In genomic region chr11:84869537-84870232, GRCm38 (mm10) we compare ENCODE assay signal across 8 mouse cellular contexts. TPM values are rescaled to one million over a fixed set of nuclear protein-coding genes. Genes with fewer than 3 reads are reported as not detected.
DNase-seq lines count a peak whose midpoint lies in the region; ATAC-seq and TF ChIP-seq lines count a peak whose summit lies in the region.

No protein-coding gene starts in this region.

- peak; percentile 21 for TF ChIP-seq POLR2A in ES-Bruce4 (IDR thresholded peaks at IDR 0.05; ENCODE audit: insufficient read depth, low read length)

- DNase-seq in heart, postnatal 10 days: peak; percentile 95 to 97
- DNase-seq in kidney, postnatal 4 days: peak; percentile 98 to 99
- DNase-seq in stomach, postnatal 0 days (ENCODE audit: low spot score): peak; percentile 99

- H3K4me3 ChIP-seq in ES-Bruce4 (ENCODE audit: low read depth, low read length): peak overlapping the region; percentile 91
- H3K4me3 ChIP-seq in forebrain, embryonic 13.5 days: peak overlapping the region; percentile 86
- H3K4me3 ChIP-seq in liver, embryonic 16.5 days (ENCODE audit: low read depth, low read length): peak overlapping the region; percentile 86
- H3K4me3 ChIP-seq in neural tube, embryonic 12.5 days: peak overlapping the region; percentile 91
- peak overlapping the region; percentile 91 for H3K4me3 ChIP-seq in stomach, postnatal 0 days (ENCODE audit: low read depth, low read length)

- H3K4me2 ChIP-seq in forebrain, embryonic 13.5 days: peak overlapping the region; percentile 86
- peak overlapping the region; percentile 61 for H3K4me2 ChIP-seq in liver, embryonic 16.5 days (ENCODE audit: low read depth, low read length)
- H3K4me2 ChIP-seq in neural tube, embryonic 12.5 days (replicated peaks): peak overlapping the region; percentile 93
- H3K4me2 ChIP-seq in stomach, postnatal 0 days (replicated peaks; ENCODE audit: low read depth): peak overlapping the region; percentile 88

- peak overlapping the region; percentile 80 for H3K27ac ChIP-seq in ES-Bruce4 (ENCODE audit: insufficient read depth, low read length)
- peak overlapping the region; percentile 96 for H3K27ac ChIP-seq in forebrain, embryonic 13.5 days
- peak overlapping the region; percentile 98 for H3K27ac ChIP-seq in liver, embryonic 16.5 days (ENCODE audit: low read length)
- peak overlapping the region; percentile 87 for H3K27ac ChIP-seq in neural tube, embryonic 12.5 days
- peak overlapping the region; percentile 98 for H3K27ac ChIP-seq in stomach, postnatal 0 days (replicated peaks)

- H3K27me3 ChIP-seq in ES-Bruce4 (ENCODE audit: control insufficient read depth, insufficient read depth, low read length, poor library complexity, severe bottlenecking): no peaks in the 10 kb centered on the region
- H3K27me3 ChIP-seq in forebrain, embryonic 13.5 days: no peaks in the 10 kb centered on the region
- H3K27me3 ChIP-seq in liver, embryonic 16.5 days (ENCODE audit: control insufficient read depth, insufficient read depth, low read depth, low read length): no peaks in the 10 kb centered on the region
- H3K27me3 ChIP-seq in neural tube, embryonic 12.5 days (replicated peaks): no peaks in the 10 kb centered on the region
- H3K27me3 ChIP-seq in stomach, postnatal 0 days (ENCODE audit: control insufficient read depth, insufficient read depth, low read length): no peaks in the 10 kb centered on the region

- no peaks in the 10 kb centered on the region for H3K4me1 ChIP-seq in ES-Bruce4 (ENCODE audit: control insufficient read depth, insufficient read depth, low read length)
- peaks cover 33% of the 10 kb centered on the region for H3K4me1 ChIP-seq in forebrain, embryonic 13.5 days
- peaks cover 34% of the 10 kb centered on the region for H3K4me1 ChIP-seq in liver, embryonic 16.5 days (ENCODE audit: control insufficient read depth, low read depth, low read length)
- peaks cover 14% of the 10 kb centered on the region for H3K4me1 ChIP-seq in neural tube, embryonic 12.5 days
- H3K4me1 ChIP-seq in stomach, postnatal 0 days (replicated peaks; ENCODE audit: control insufficient read depth, insufficient read depth): no peaks in the 10 kb centered on the region

- TF ChIP-seq EP300 in ES-Bruce4 (IDR thresholded peaks at IDR 0.05; ENCODE audit: insufficient read depth, low read depth, low read length): no peak
- peak; percentile 6 for TF ChIP-seq EP300 in stomach, postnatal 0 days (optimal IDR thresholded peaks at IDR 0.05)

- intact Hi-C loops in heart, postnatal 10 days (cut with DNase I): loop anchor here (5.0 kb wide), 1 partner anchor 37 kb away; no protein-coding TSS in a partner anchor

- peak overlapping the region; percentile 99 for H3K9ac ChIP-seq in ES-Bruce4 (ENCODE audit: low read depth, poor library complexity, severe bottlenecking)
- H3K9ac ChIP-seq in forebrain, embryonic 13.5 days: peak overlapping the region; percentile 94
- H3K9ac ChIP-seq in liver, embryonic 16.5 days (ENCODE audit: low read depth, low read length): peak overlapping the region; percentile 91
- peak overlapping the region; percentile 95 for H3K9ac ChIP-seq in neural tube, embryonic 12.5 days
- peak overlapping the region; percentile 97 for H3K9ac ChIP-seq in stomach, postnatal 0 days (ENCODE audit: low read length)

- ATAC-seq in cerebellum, adult (ENCODE audit: insufficient number of reproducible peaks, low FRiP score, low TSS enrichment): peak; percentile 78
- peak; percentile 93 for ATAC-seq in forebrain, embryonic 13.5 days
- ATAC-seq in liver, embryonic 16.5 days (ENCODE audit: low read depth): peak; percentile 59
- ATAC-seq in neural tube, embryonic 12.5 days (ENCODE audit: low FRiP score, low read depth): peak; percentile 84
- peak; percentile 87 for ATAC-seq in stomach, postnatal 0 days (ENCODE audit: low FRiP score, low TSS enrichment)

- peaks cover 6% of the 10 kb centered on the region for H3K36me3 ChIP-seq in ES-Bruce4 (ENCODE audit: control insufficient read depth, insufficient read depth, low read length, poor library complexity, severe bottlenecking)
- no peaks in the 10 kb centered on the region for H3K36me3 ChIP-seq in forebrain, embryonic 13.5 days (ENCODE audit: poor library complexity, severe bottlenecking)
- H3K36me3 ChIP-seq in liver, embryonic 16.5 days (ENCODE audit: control insufficient read depth, insufficient read depth): peaks cover 5% of the 10 kb centered on the region; the same call in 1 of the 2 replicates
- no peaks in the 10 kb centered on the region for H3K36me3 ChIP-seq in neural tube, embryonic 12.5 days
- H3K36me3 ChIP-seq in stomach, postnatal 0 days (ENCODE audit: control insufficient read depth, insufficient read depth, low read length): no peaks in the 10 kb centered on the region

- no peak for TF ChIP-seq CTCF in ES-Bruce4 (IDR thresholded peaks at IDR 0.05; ENCODE audit: low read depth, low read length)
- no peak for TF ChIP-seq CTCF in stomach, postnatal 0 days (IDR thresholded peaks at IDR 0.05; ENCODE audit: low read depth)

- under 1% methylated on average over 53 of the region's 61 CpGs for WGBS in forebrain, embryonic 13.5 days
- under 1% methylated on average over 56 of the region's 61 CpGs for WGBS in liver, embryonic 16.5 days (ENCODE audit: insufficient replicate concordance)
- under 1% methylated on average over 53 of the region's 61 CpGs for WGBS in neural tube, embryonic 12.5 days
- WGBS in stomach, postnatal 0 days: under 1% methylated on average over 47 of the region's 61 CpGs

- no peaks in the 10 kb centered on the region for H3K9me3 ChIP-seq in ES-Bruce4 (replicated peaks; ENCODE audit: control insufficient read depth, insufficient read depth, low read length, poor library complexity, severe bottlenecking)
- H3K9me3 ChIP-seq in forebrain, embryonic 13.5 days (replicated peaks): no peaks in the 10 kb centered on the region
- no peaks in the 10 kb centered on the region for H3K9me3 ChIP-seq in liver, embryonic 16.5 days (replicated peaks; ENCODE audit: control insufficient read depth, low read length)
- H3K9me3 ChIP-seq in neural tube, embryonic 12.5 days: no peaks in the 10 kb centered on the region
- H3K9me3 ChIP-seq in stomach, postnatal 0 days (ENCODE audit: control insufficient read depth, low read length): no peaks in the 10 kb centered on the region

RNA-seq across cellular contexts. Expression of gene Ggnbp2, which starts 0.9 kb away (rescaled TPM):
- 86.0 and 89.8 TPM in 2 replicates for polyA plus RNA-seq in ES-Bruce4 (2011; ENCODE audit: insufficient read depth, insufficient read length, low read depth, missing spikeins)
- 66.5 and 68.5 TPM in 2 replicates for polyA plus RNA-seq in forebrain, embryonic 13.5 days (2015; fragmentation: Nextera tagmentation; extraction: Ambion mirVana)
- 10 to 100 TPM; 54.5 to 62.1 TPM for total RNA-seq in heart, postnatal 10 days (2021)
- 48.4 and 50.3 TPM in 2 replicates for polyA plus RNA-seq in liver, embryonic 16.5 days (2015; fragmentation: Nextera tagmentation; extraction: Ambion mirVana)
- 80.0 and 93.3 TPM in 2 replicates for polyA plus RNA-seq in neural tube, embryonic 12.5 days (2016; fragmentation: Nextera tagmentation; extraction: Ambion mirVana)
- polyA plus RNA-seq in stomach, postnatal 0 days (2015; fragmentation: Nextera tagmentation; extraction: Ambion mirVana): 40.6 and 44.5 TPM in 2 replicates

RNA-seq across cellular contexts. Expression of gene Myo19, which starts 10.3 kb away (rescaled TPM):
- 19.0 and 19.5 TPM in 2 replicates for polyA plus RNA-seq in ES-Bruce4 (2011; ENCODE audit: insufficient read depth, insufficient read length, low read depth, missing spikeins)
- 5.8 and 6.3 TPM in 2 replicates for polyA plus RNA-seq in forebrain, embryonic 13.5 days (2015; fragmentation: Nextera tagmentation; extraction: Ambion mirVana)
- 10 to 100 TPM; 10.5 to 10.9 TPM for total RNA-seq in heart, postnatal 10 days (2021)
- polyA plus RNA-seq in liver, embryonic 16.5 days (2015; fragmentation: Nextera tagmentation; extraction: Ambion mirVana): 3.0 and 3.3 TPM in 2 replicates
- 8.2 and 8.8 TPM in 2 replicates for polyA plus RNA-seq in neural tube, embryonic 12.5 days (2016; fragmentation: Nextera tagmentation; extraction: Ambion mirVana)
- polyA plus RNA-seq in stomach, postnatal 0 days (2015; fragmentation: Nextera tagmentation; extraction: Ambion mirVana): 5.7 and 7.3 TPM in 2 replicates

RNA-seq across cellular contexts. Expression of gene Pigw, which starts 10.4 kb away (rescaled TPM):
- 10.8 and 11.2 TPM in 2 replicates for polyA plus RNA-seq in ES-Bruce4 (2011; ENCODE audit: insufficient read depth, insufficient read length, low read depth, missing spikeins)
- polyA plus RNA-seq in forebrain, embryonic 13.5 days (2015; fragmentation: Nextera tagmentation; extraction: Ambion mirVana): 2.3 and 2.9 TPM in 2 replicates
- total RNA-seq in heart, postnatal 10 days (2021): 1 to 10 TPM; 5.5 to 6.7 TPM
- polyA plus RNA-seq in liver, embryonic 16.5 days (2015; fragmentation: Nextera tagmentation; extraction: Ambion mirVana): 1.3 and 1.4 TPM in 2 replicates
- 1.9 and 2.8 TPM in 2 replicates for polyA plus RNA-seq in neural tube, embryonic 12.5 days (2016; fragmentation: Nextera tagmentation; extraction: Ambion mirVana)
- polyA plus RNA-seq in stomach, postnatal 0 days (2015; fragmentation: Nextera tagmentation; extraction: Ambion mirVana): 1.8 and 2.4 TPM in 2 replicates

RNA-seq across cellular contexts. Expression of gene Dhrs11, which starts 40.9 kb away (rescaled TPM):
- 5.0 and 7.0 TPM in 2 replicates for polyA plus RNA-seq in ES-Bruce4 (2011; ENCODE audit: insufficient read depth, insufficient read length, low read depth, missing spikeins)
- polyA plus RNA-seq in forebrain, embryonic 13.5 days (2015; fragmentation: Nextera tagmentation; extraction: Ambion mirVana): 3.6 and 3.8 TPM in 2 replicates
- total RNA-seq in heart, postnatal 10 days (2021): 10 to 100 TPM; 89.9 to 97.0 TPM
- 231 and 247 TPM in 2 replicates for polyA plus RNA-seq in liver, embryonic 16.5 days (2015; fragmentation: Nextera tagmentation; extraction: Ambion mirVana)
- polyA plus RNA-seq in neural tube, embryonic 12.5 days (2016; fragmentation: Nextera tagmentation; extraction: Ambion mirVana): 8.2 and 8.9 TPM in 2 replicates
- 10.7 and 12.3 TPM in 2 replicates for polyA plus RNA-seq in stomach, postnatal 0 days (2015; fragmentation: Nextera tagmentation; extraction: Ambion mirVana)

RNA-seq across cellular contexts. Expression of gene Znhit3, which starts 46.5 kb away (rescaled TPM):
- 37.0 and 39.6 TPM in 2 replicates for polyA plus RNA-seq in ES-Bruce4 (2011; ENCODE audit: insufficient read depth, insufficient read length, low read depth, missing spikeins)
- 75.3 and 76.3 TPM in 2 replicates for polyA plus RNA-seq in forebrain, embryonic 13.5 days (2015; fragmentation: Nextera tagmentation; extraction: Ambion mirVana)
- 1 to 10 TPM; 9.5 TPM for total RNA-seq in heart, postnatal 10 days (2021)
- polyA plus RNA-seq in liver, embryonic 16.5 days (2015; fragmentation: Nextera tagmentation; extraction: Ambion mirVana): 27.4 and 32.1 TPM in 2 replicates
- polyA plus RNA-seq in neural tube, embryonic 12.5 days (2016; fragmentation: Nextera tagmentation; extraction: Ambion mirVana): 61.4 and 63.5 TPM in 2 replicates
- polyA plus RNA-seq in stomach, postnatal 0 days (2015; fragmentation: Nextera tagmentation; extraction: Ambion mirVana): 27.9 and 28.6 TPM in 2 replicates

Comparison
In these comparisons a context has a peak if more than half of its experiments do, and no peak if none do; other contexts are left out.
1. Peak in every context shown above with its lines: DNase-seq, ATAC-seq, H3K4me3 ChIP-seq and H3K27ac ChIP-seq.